Mouse (Mus musculus): ENCODE data around the gene Enpp1. TPM values are rescaled to one million over a fixed set of nuclear protein-coding genes. Genes with fewer than 3 reads are reported as not detected.

The Enpp1 gene
- polyA plus RNA-seq, 2 experiments: 7.2 to 9.2 TPM

- WGBS: 89% methylated on average over 5 of the region's 5 CpGs
- Histone ChIP-seq H3K4me1 (ENCODE audit: control insufficient read depth, insufficient read depth, low read length) (0 out of 2 replicates have a peak, but pooled peaks cover 5% of the 10 kb centered on the region), H3K27ac (replicated peaks; ENCODE audit: low read depth, low read length) (no peak overlapping the region), H3K36me3 (ENCODE audit: control insufficient read depth, insufficient read depth, low read length) (no peaks in the 10 kb centered on the region), H3K27me3 (ENCODE audit: control insufficient read depth, insufficient read depth, low read length) (no peaks in the 10 kb centered on the region), H3K4me3 (replicated peaks; ENCODE audit: low read length) (no peak overlapping the region), H3K4me2 (replicated peaks; ENCODE audit: low read depth, low read length, severe bottlenecking) (no peak overlapping the region), H3K9ac (ENCODE audit: low read depth, low read length, severe bottlenecking) (no peak overlapping the region), H3K9me3 (ENCODE audit: control insufficient read depth, low read length) (no peaks in the 10 kb centered on the region)
- no peak for TF ChIP-seq POLR2A (IDR thresholded peaks at IDR 0.05; ENCODE audit: borderline replicate concordance, extremely low read depth, insufficient read depth, insufficient read length)
- no peak for DNase-seq (ENCODE audit: low spot score)
- no peak for ATAC-seq (ENCODE audit: low FRiP score, low read depth)
Measured at GRCm38 (mm10) chr10:24631122-24631521, 80.8 kb downstream of the Enpp1 start.

DNA sequence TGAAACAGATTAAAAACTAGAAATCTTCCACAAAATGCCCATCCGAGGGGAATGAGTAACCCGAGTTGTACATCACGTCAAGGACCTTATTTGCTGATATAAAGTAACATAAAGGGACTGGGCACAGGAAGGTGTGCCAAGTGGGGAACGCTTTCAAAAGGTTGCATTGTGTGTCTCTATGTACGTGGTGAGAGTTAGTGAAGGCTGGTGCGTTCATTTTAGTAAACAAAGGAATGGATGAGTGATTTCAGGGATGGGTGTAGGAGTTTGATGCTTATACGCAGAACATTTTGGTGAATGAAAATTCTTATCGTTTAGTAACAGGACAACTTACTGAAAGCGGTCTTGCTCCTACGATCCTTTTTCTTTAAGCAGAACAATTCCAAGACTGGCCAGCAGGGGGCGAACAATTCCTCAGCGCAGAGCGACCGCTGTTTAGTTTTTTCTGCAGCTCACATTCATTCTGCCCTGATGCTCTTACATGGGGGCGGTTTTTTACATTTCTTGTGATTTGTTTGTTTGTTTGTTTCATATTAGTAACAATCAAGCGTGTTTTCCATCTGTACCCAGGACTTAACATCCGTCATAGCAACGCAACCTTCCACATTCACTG, 81.4 kb downstream of the Enpp1 start:
- no peaks in the 10 kb centered on the region for H3K27me3 ChIP-seq (ENCODE audit: control insufficient read depth, insufficient read depth, low read length)
- H3K4me2 ChIP-seq (replicated peaks; ENCODE audit: low read depth, low read length, severe bottlenecking): 0 out of 2 replicates have a peak overlapping the region, but pooled peaks have one; percentile 18
- DNase-seq (ENCODE audit: low spot score) (peak; percentile 84), ATAC-seq (ENCODE audit: low FRiP score, low read depth) (no peak)
- H3K4me3 ChIP-seq (replicated peaks; ENCODE audit: low read length): no peak overlapping the region
- H3K9me3 ChIP-seq (ENCODE audit: control insufficient read depth, low read length): no peaks in the 10 kb centered on the region
- no peak overlapping the region for H3K9ac ChIP-seq (ENCODE audit: low read depth, low read length, severe bottlenecking)
- no peak overlapping the region for H3K27ac ChIP-seq (replicated peaks; ENCODE audit: low read depth, low read length)
- TF ChIP-seq POLR2A (IDR thresholded peaks at IDR 0.05; ENCODE audit: borderline replicate concordance, extremely low read depth, insufficient read depth, insufficient read length): 0 out of 2 replicates have a peak, but pooled peaks have one; percentile 19
- WGBS: 24% methylated on average over 18 of the region's 18 CpGs
- 0 out of 2 replicates have a peak, but pooled peaks cover 5% of the 10 kb centered on the region for H3K4me1 ChIP-seq (ENCODE audit: control insufficient read depth, insufficient read depth, low read length)
- H3K36me3 ChIP-seq (ENCODE audit: control insufficient read depth, insufficient read depth, low read length): no peaks in the 10 kb centered on the region

GRCm38 (mm10) chr10:24629086-24629720, 82.8 kb downstream of the Enpp1 start:
- 85% methylated on average over 9 of the region's 9 CpGs for whole genome bisulfite sequencing
- H3K4me3 ChIP-seq (replicated peaks; ENCODE audit: low read length): no peak overlapping the region
- H3K9me3 ChIP-seq (ENCODE audit: control insufficient read depth, low read length): no peaks in the 10 kb centered on the region
- no peak overlapping the region for H3K27ac ChIP-seq (replicated peaks; ENCODE audit: low read depth, low read length)
- no peak overlapping the region for H3K9ac ChIP-seq (ENCODE audit: low read depth, low read length, severe bottlenecking)
- TF ChIP-seq POLR2A (IDR thresholded peaks at IDR 0.05; ENCODE audit: borderline replicate concordance, extremely low read depth, insufficient read depth, insufficient read length): no peak
- DNase-seq (ENCODE audit: low spot score) (no peak), ATAC-seq (ENCODE audit: low FRiP score, low read depth) (no peak)
- no peaks in the 10 kb centered on the region for H3K27me3 ChIP-seq (ENCODE audit: control insufficient read depth, insufficient read depth, low read length)
- H3K4me2 ChIP-seq (replicated peaks; ENCODE audit: low read depth, low read length, severe bottlenecking): no peak overlapping the region
- H3K36me3 ChIP-seq (ENCODE audit: control insufficient read depth, insufficient read depth, low read length): no peaks in the 10 kb centered on the region
- H3K4me1 ChIP-seq (ENCODE audit: control insufficient read depth, insufficient read depth, low read length): 0 out of 2 replicates have a peak, but pooled peaks cover 5% of the 10 kb centered on the region

DNA sequence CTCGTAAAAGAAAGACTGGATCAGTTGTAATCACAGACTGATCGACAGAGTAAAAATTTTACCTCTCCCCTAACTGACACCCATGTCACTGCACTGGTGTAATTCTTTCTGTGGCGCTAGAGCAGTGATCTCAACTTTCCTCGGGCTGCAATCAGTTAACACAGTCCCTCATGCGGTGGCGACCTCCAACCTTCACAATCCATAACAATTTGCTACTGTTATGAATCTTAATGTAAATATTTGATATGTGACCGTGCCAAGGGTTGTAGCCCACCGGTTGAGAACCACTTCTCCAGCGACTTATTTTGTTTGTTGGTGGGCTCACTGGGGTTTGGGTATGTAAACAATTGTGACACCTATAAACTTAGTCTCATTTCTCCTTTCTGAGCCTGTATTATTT, 83.5 kb downstream of the Enpp1 start:
- no peaks in the 10 kb centered on the region for H3K9me3 ChIP-seq (ENCODE audit: control insufficient read depth, low read length)
- no peak overlapping the region for H3K4me3 ChIP-seq (replicated peaks; ENCODE audit: low read length)
- H3K4me1 ChIP-seq (ENCODE audit: control insufficient read depth, insufficient read depth, low read length): 0 out of 2 replicates have a peak, but pooled peaks cover 5% of the 10 kb centered on the region
- H3K36me3 ChIP-seq (ENCODE audit: control insufficient read depth, insufficient read depth, low read length): no peaks in the 10 kb centered on the region
- ATAC-seq (ENCODE audit: low FRiP score, low read depth) (no peak), DNase-seq (ENCODE audit: low spot score) (no peak)
- H3K4me2 ChIP-seq (replicated peaks; ENCODE audit: low read depth, low read length, severe bottlenecking): no peak overlapping the region
- WGBS: 73% methylated on average over 9 of the region's 9 CpGs
- H3K27me3 ChIP-seq (ENCODE audit: control insufficient read depth, insufficient read depth, low read length): no peaks in the 10 kb centered on the region
- no peak overlapping the region for H3K9ac ChIP-seq (ENCODE audit: low read depth, low read length, severe bottlenecking)
- TF ChIP-seq POLR2A (IDR thresholded peaks at IDR 0.05; ENCODE audit: borderline replicate concordance, extremely low read depth, insufficient read depth, insufficient read length): no peak
- no peak overlapping the region for H3K27ac ChIP-seq (replicated peaks; ENCODE audit: low read depth, low read length)

- peak; percentile 32; the same call in 1 of the 2 replicates for ATAC-seq (ENCODE audit: low FRiP score, low read depth)
- 48% methylated on average over 12 of the region's 12 CpGs for WGBS
- no peak for DNase-seq (ENCODE audit: low spot score)
- Histone ChIP-seq H3K9ac (ENCODE audit: low read depth, low read length, severe bottlenecking) (no peak overlapping the region), H3K27ac (replicated peaks; ENCODE audit: low read depth, low read length) (no peak overlapping the region), H3K27me3 (ENCODE audit: control insufficient read depth, insufficient read depth, low read length) (no peaks in the 10 kb centered on the region), H3K4me1 (ENCODE audit: control insufficient read depth, insufficient read depth, low read length) (0 out of 2 replicates have a peak, but pooled peaks cover 5% of the 10 kb centered on the region), H3K9me3 (ENCODE audit: control insufficient read depth, low read length) (no peaks in the 10 kb centered on the region), H3K4me2 (replicated peaks; ENCODE audit: low read depth, low read length, severe bottlenecking) (no peak overlapping the region), H3K4me3 (replicated peaks; ENCODE audit: low read length) (no peak overlapping the region), H3K36me3 (ENCODE audit: control insufficient read depth, insufficient read depth, low read length) (no peaks in the 10 kb centered on the region)
- no peak for TF ChIP-seq POLR2A (IDR thresholded peaks at IDR 0.05; ENCODE audit: borderline replicate concordance, extremely low read depth, insufficient read depth, insufficient read length)
Measured at GRCm38 (mm10) chr10:24627262-24627661, 84.7 kb downstream of the Enpp1 start.

Data from limb, embryonic 14.5 days (tissue).